Comparison of ENCODE assay signal across 8 mouse cellular contexts in genomic region chr12:76537434-76537833, GRCm38 (mm10). TPM values are rescaled to one million over a fixed set of nuclear protein-coding genes. Genes with fewer than 3 reads are reported as not detected.
DNase-seq lines count a peak whose midpoint lies in the region; ATAC-seq lines count a peak whose summit lies in the region.

No protein-coding gene starts in this region.

- H3K27me3 ChIP-seq in forebrain, embryonic 10.5 days (ENCODE audit: poor library complexity, severe bottlenecking): peaks cover 43% of the 10 kb centered on the region
- peaks cover 32% of the 10 kb centered on the region for H3K27me3 ChIP-seq in midbrain, embryonic 14.5 days (ENCODE audit: control insufficient read depth, insufficient read depth, low read length)

- intact Hi-C loops in gastrocnemius, postnatal 14 days (cut with DNase I; ENCODE audit: low total_unique reads): no loop called here

- no peak overlapping the region for H3K4me3 ChIP-seq in forebrain, embryonic 10.5 days
- no peak overlapping the region for H3K4me3 ChIP-seq in midbrain, embryonic 14.5 days (replicated peaks; ENCODE audit: low read depth, low read length)

- H3K4me1 ChIP-seq in forebrain, embryonic 10.5 days: peaks cover 45% of the 10 kb centered on the region
- H3K4me1 ChIP-seq in midbrain, embryonic 14.5 days (ENCODE audit: control insufficient read depth, insufficient read depth, low read length): peaks cover 11% of the 10 kb centered on the region

- peak; percentile 38 to 51 for DNase-seq in adrenal gland, adult (ENCODE audit: inconsistent age in 2 of 2, low spot score in 1 of 2)
- no peak for DNase-seq in adrenal gland, adult 2 months
- peak; percentile 58 for DNase-seq in gastrocnemius, postnatal 14 days
- DNase-seq in kidney, postnatal 36 days: peak; percentile 63 to 64
- peak; percentile 41 for DNase-seq in spleen, adult 12 weeks (ENCODE audit: low spot score)
- no peak for DNase-seq in forebrain, embryonic 10.5 days (ENCODE audit: extremely low spot score, low spot score)
- DNase-seq in midbrain, embryonic 14.5 days: no peak
- DNase-seq in right cerebral cortex, postnatal 36 days (ENCODE audit: low spot score in 2 of 2): no peak

- H3K4me2 ChIP-seq in midbrain, embryonic 14.5 days (ENCODE audit: low read length): no peak overlapping the region

- 88% methylated on average over 8 of the region's 8 CpGs for WGBS in forebrain, embryonic 10.5 days
- 89% methylated on average over 8 of the region's 8 CpGs for WGBS in midbrain, embryonic 14.5 days

- no peak for ATAC-seq in midbrain, embryonic 14.5 days (ENCODE audit: low FRiP score, low TSS enrichment)

- no peaks in the 10 kb centered on the region; the same call in 1 of the 2 replicates for H3K9me3 ChIP-seq in forebrain, embryonic 10.5 days
- H3K9me3 ChIP-seq in midbrain, embryonic 14.5 days (ENCODE audit: control insufficient read depth, low read length): no peaks in the 10 kb centered on the region

- no peak overlapping the region for H3K27ac ChIP-seq in forebrain, embryonic 10.5 days
- no peak overlapping the region for H3K27ac ChIP-seq in midbrain, embryonic 14.5 days (replicated peaks; ENCODE audit: low read depth, low read length)

- no peaks in the 10 kb centered on the region for H3K36me3 ChIP-seq in forebrain, embryonic 10.5 days (replicated peaks)
- no peaks in the 10 kb centered on the region for H3K36me3 ChIP-seq in midbrain, embryonic 14.5 days (ENCODE audit: control insufficient read depth, insufficient read depth, low read length)

- H3K9ac ChIP-seq in midbrain, embryonic 14.5 days (replicated peaks; ENCODE audit: low read length): no peak overlapping the region

RNA-seq across cellular contexts. Expression of gene Plekhg3, which starts 6.7 kb away (rescaled TPM):
- total RNA-seq in adrenal gland, adult 2 months (2021): 10 to 100 TPM in 1 of 2 experiments, 1 to 10 TPM in 1; 9.9 to 17.5 TPM
- polyA plus RNA-seq in adrenal gland, adult 2 months (2012; rRNA removed): 5.1 and 7.9 TPM in 2 replicates
- 10 to 100 TPM; 10.3 to 11.7 TPM for total RNA-seq in gastrocnemius, postnatal 14 days (2021)
- 1.5 and 2.4 TPM in 2 replicates for polyA plus RNA-seq in forebrain, embryonic 10.5 days (2016; fragmentation: Nextera tagmentation; extraction: Ambion mirVana)
- 0.20 and 1.1 TPM in 2 replicates for polyA plus RNA-seq in midbrain, embryonic 14.5 days (2014; fragmentation: Nextera tagmentation; extraction: Ambion mirVana)

Comparison
In these comparisons a context has a peak if more than half of its experiments do, and no peak if none do; other contexts are left out.
1. DNase-seq: peak in adrenal gland, adult (2 of 2), gastrocnemius, postnatal 14 days (single experiment), kidney, postnatal 36 days (2 of 2) and spleen, adult 12 weeks (single experiment); none in adrenal gland, adult 2 months (single experiment), forebrain, embryonic 10.5 days (single experiment), midbrain, embryonic 14.5 days (single experiment) and right cerebral cortex, postnatal 36 days (0 of 2).